Mouse (Mus musculus) CD8-positive naive resting alpha-beta T cell, adult 2 months (primary cell): ENCODE measurements at regions not wholly inside any gene's neighbourhood (a gene's known extent, or its start where the extent isn't known, plus 50 kb on each side); places are given as distances from the start of the nearest gene placed in this dataset.
A peak's percentile ranks its signal among the peaks of the same experiment; 100 is the strongest.

Source experiments
- DNase-seq, 2 experiments: peaks; one replicate each; pipeline ENCODE4 v3.0.0; 2022; ENCODE audit warnings: low read depth in 2 of 2, low spot score in 2 of 2

GRCm38 (mm10) chrX:99548284-99549019 lies 77.4 kb upstream of the Pja1 start:
- DNase-seq = no peak

DNA sequence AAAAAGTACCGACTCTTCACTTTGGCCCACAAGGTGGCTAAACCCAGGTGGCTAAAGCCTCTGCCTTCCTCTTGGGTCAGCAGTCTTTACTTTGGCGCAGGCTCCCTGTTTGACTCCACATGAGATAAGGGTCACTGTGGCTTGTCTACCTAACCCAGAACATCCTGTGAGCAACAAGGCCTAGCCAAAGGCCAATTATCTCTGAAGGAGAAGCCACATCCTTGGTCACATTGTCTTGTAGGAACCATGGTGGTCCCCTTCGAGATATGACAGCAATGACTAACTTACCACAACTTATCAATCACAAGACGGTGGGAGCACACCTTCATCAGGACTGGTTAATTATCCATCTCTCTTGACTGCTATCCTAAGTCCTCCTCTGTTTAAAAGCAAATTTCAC lies 73.3 kb upstream of the Pja1 start:
- DNase-seq = no peak

DNA sequence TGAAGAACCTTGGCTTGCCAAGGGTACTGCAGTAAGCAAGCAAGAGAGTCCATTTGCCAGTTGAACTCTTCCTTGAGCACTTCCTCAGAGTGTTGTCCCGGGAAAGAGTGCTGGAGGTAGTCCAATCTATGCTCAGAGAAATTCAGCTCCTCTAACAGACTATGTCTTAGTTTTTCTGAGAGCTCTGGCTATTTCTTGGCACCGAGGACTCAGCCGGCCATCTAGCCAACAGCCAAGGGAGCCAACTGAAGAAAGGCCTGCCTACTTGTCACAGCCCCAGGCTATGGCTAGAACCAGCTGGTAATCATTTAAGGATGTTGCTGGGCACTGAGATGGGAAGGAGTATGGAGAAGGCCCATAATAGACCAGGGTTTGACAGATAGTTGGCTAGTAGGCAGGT lies 70.8 kb upstream of the Pja1 start:
- no peak for DNase-seq

- DNase-seq = no peak
Measured at GRCm38 (mm10) chrX:99540087-99540576, 69.1 kb upstream of the Pja1 start.

GRCm38 (mm10) chrX:99539684-99540083 lies 68.6 kb upstream of the Pja1 start:
- DNase-seq = no peak

GRCm38 (mm10) chrX:99537814-99538213 lies 66.7 kb upstream of the Pja1 start:
- DNase-seq = no peak

DNA sequence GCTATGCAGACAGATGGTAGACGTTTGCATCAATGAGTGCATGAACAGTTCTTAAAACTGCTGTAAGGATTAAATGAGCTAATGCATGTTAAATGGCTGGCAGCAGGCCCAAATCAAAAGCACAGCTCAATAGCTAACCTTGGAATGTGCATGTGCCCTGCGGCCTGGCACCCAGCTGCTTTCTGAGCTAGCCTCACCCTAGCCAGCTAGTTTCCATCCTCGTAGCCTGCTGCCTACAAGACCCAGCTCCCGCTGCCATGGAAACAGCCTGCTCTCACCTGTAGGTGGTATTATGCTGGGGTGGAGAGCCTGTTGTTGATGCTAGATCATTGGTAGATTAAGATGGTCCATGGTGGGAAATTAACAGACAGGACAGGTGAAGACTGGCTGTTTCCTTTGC lies 63.8 kb upstream of the Pja1 start:
- no peak for DNase-seq

DNA sequence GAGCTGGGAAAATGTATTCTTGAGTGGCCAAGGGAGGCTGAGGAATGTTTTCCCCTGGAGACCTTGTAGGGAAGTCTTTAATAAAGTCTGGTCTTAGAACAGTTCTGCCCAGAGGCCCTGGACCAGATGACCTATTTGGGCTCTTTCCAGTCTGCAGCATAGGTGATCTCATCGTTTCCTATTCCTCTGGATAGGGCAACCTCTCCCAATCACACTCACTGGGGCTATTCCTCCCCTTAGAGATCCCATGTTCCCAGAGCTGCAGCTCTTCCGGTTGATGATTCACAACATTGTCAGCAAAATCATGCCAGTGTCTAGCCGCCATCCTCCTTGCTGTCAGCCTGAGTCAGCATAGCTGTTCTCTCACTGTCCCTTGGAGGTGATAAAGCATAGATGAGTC lies 60.1 kb upstream of the Pja1 start:
- no peak for DNase-seq

- DNase-seq = no peak
Measured at GRCm38 (mm10) chrX:99530511-99530910, 59.4 kb upstream of the Pja1 start.

DNA sequence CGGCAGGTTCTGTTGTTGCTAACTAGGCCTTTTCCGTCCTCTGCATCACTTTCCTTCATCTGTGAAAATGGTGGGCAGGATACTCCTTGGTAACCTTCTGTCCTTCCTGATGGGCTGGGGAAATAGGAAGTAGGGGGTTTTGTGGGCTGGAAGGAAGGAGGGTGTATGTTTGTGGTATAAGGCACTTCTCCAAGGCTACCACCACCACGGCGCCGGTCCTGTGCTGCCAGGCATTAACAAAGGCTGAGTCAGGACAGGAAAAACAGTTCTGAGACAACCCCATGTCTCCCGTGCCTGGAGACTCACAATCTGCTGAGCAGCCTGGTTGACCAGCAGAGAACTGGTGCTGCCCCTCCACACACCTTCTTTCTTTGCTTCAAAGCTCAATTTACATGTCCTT lies 52.2 kb upstream of the Pja1 start:
- no peak for DNase-seq

GRCm38 (mm10) chrX:99522830-99523229 lies 51.8 kb upstream of the Pja1 start:
- peak; percentile 50 to 53 for DNase-seq

DNA sequence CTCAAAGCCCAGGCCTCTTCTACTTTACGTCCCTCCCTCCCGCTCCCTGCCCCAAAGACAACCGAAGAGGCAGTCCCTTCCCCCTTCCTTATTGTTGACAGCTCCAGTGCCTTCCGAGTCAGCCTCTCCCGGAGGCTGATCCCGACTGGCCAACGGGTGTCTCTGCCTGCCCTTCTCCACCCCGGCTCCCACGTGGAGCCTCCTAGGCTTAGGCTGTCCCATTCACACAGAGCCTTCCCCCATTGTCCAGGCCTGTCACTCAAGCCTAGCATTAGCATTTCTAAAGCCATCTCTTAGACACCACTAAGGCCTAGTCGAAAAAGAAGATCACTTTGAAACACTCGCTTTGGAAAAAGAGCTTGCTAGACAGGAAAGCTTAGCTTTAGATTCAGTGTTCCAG lies 51.2 kb upstream of the Pja1 start:
- no peak for DNase-seq

- no peak for DNase-seq
Measured at GRCm38 (mm10) chrX:99521866-99522265, 50.8 kb upstream of the Pja1 start.
